Mouse (Mus musculus) kidney, adult 8-10 months (tissue): Measurements from ENCODE around the gene Tet2.

Experiments used
- DNase-seq, 2 experiments: peaks; one replicate each; pipeline ENCODE4 v3.0.0; 2022

Gene Tet2

DNA sequence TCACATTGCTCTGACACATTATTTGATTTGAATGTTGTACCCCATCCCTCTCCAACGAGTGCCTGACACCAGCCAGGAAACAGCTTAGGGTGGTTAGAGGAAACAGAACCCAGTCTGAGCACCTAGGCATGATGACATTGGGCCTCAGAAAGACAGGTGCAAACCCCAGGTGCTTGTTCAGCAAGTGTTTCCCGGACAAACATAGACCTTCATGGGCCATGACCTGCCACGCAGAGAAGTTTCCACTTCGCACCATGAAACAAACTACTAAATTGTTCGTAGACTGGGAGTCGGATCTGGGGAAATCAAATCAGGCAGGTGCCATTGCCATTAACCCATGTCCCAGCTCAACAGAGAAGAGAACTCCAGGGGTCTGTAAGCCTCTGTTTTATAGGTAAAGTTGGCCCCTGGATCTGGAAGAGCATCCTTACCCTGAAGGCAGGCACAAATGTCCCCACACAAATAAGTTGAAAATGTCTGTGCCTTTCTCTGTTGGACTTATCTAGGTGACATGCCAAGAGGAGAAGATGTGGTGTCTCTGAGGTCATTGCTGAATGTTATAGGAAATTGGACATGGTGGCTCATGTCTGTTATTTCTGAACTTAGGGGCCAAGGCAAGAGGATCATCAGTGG lies 109.7 kb downstream of the Tet2 start:
- no peak for DNase-seq

DNA sequence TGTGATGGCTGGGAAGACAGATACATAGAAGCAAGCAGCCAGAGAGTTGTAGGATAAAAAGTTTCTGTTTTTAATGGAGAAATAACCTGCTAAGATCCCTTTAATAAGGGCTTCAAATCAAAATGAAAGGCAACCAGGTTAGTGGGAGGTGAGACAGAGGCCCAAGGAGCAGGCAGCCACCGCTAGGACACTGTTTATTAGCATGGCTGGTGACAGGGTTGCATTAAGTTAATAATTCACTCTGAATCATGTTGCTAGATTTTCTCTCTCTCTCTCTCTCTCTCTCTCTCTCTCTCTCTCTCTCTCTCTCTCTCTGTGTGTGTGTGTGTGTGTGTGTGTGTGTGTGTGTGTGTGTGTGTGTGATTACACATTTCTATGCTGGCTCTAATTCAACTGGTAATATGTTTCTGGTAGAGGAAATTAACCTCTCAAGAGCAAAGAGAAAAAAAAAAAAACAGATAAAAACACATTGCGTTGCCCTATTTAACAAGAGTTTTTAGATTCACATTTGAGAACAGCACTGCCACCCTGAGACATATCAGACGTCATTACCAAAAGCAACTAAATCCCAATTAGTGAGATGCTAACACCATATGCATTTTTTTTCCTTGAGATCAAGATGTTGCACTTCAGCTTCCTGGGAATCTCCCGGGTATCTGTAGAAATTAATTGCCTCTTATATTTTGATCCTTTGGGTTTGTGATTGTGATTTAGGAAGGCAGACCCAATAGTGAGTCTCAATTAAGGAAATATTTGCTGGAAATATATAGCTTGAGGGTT lies 115.4 kb downstream of the Tet2 start:
- DNase-seq, result no peak

DNA sequence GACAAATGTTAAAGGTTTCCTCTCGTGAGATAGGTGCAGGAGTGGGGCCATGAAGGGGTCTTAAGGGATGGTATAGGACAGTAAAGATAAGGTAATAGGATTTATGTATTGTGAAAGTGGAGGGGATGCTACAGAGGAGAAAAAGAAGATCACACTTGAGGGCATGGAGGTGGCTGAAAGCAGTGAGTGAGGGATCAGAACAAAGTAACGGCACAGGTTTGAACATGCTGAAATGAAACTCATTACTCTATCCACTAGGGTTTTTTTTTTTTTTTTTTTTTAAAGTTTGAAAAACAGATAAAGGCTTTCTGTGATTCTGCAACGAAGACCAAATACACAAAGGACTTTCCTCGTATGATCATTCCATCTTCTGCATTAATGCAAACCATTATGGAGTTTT lies 116.9 kb downstream of the Tet2 start:
- no peak for DNase-seq

DNA sequence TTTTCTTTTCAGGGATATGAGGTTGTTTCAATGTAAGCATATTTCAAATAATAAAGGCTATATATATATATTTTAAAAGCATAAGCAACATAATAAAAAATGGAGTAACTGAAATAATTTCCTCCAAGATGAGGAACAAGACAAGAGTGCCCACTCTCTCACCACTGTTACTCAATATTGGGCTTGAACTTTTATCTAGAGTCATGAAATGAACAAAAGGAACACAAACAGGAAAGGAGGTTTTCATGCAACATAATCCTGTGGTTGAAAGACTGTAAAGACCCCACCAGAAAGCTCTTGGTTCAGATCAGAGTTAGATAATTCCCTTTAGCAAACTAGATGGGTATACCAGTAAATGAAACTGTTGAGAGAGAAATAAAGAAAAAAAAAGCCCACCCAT lies 121.9 kb downstream of the Tet2 start:
- no peak for DNase-seq

DNA sequence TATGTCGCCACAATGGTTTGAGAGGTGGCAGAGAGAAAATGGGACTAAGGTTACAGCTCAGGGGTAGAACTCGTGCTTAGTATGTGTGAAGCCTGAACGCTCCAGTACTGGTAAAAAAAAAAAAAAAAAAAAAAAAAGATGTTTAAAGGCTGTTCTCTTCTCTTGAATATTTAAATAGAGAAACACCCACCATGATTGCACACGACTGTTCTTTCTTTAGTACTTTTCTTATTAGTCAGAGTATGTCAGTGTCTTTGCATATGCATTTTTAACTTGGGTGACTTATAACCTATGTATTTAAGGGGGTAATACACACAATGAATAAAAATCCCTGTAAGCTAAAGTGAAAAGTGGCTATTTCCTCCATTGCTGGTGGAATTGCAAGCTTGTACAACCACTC lies 130.2 kb downstream of the Tet2 start:
- no peak for DNase-seq
